Mouse (Mus musculus) cerebellum, adult 2 months (tissue): ENCODE data around the gene Snd1.

Experiments
- CTCF ChIP-seq: fragments of 200-500 bp; IDR thresholded peaks from 2 replicates; pipeline ENCODE4 v1.5.1; 2011; ENCODE audit warnings: low read depth, mild to moderate bottlenecking, control low read depth, low read length, moderate library complexity, borderline replicate concordance; ENCODE audit not compliant: insufficient read depth
- POLR2A ChIP-seq: fragments of 200-500 bp; IDR thresholded peaks from 2 replicates; pipeline ENCODE4 v1.6.1; 2011; ENCODE audit warnings: low read length, control low read depth, borderline replicate concordance; ENCODE audit not compliant: insufficient read depth

DNA sequence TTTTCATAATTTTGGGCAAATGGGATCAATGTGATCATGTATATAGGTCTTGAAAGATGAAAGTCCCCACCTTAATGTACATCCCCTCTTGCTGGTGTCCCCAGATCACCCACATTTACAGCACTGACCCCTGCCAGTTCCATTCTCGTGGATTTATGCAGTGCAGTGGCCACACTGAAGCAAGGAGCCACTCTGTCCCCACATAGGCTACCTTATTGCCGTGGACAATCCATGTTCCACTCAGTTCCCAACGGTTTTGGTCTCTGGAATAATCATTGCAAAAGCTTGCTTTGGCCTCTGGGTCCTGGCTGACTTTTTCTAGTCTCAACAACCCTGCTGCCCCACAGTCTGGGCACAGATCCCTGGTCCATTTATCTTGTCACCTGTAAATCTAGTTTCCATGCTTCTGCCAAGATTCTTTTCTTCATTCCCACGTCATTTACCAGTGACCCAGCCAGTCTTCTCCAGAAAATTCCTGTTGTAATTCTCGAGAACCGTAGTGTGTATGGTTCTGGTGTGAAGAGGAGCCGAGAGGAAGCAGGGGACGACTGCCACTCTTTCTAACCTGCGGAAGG, 375.5 kb downstream of the Snd1 start:
- TF ChIP-seq CTCF: no peak
- TF ChIP-seq POLR2A: no peak
